Mouse (Mus musculus) stomach, embryonic 15.5 days (tissue): ENCODE data around the gene Tanc1. TPM values are rescaled to one million over a fixed set of nuclear protein-coding genes. Genes with fewer than 3 reads are reported as not detected.

Experiments used
- ATAC-seq: fragments of 200-750 bp; cut with Nextera tagmentation; 2 replicates; pipeline ENCODE4 v1.8.0; 2017; ENCODE audit warnings: low read depth, moderate number of reproducible peaks, moderate TSS enrichment; ENCODE audit not compliant: insufficient read depth, low FRiP score
- H3K27ac ChIP-seq: fragments of 300-500 bp; sonication (generic); 2 replicates; pipeline ENCODE4 v1.5.1; 2015; ENCODE audit warnings: mild to moderate bottlenecking, inconsistent platforms
- H3K27me3 ChIP-seq: fragments of 300-500 bp; sonication (generic); replicated peaks from 2 replicates; pipeline ENCODE4 v1.6.1; 2015; ENCODE audit warnings: inconsistent platforms
- H3K36me3 ChIP-seq: fragments of 300-500 bp; sonication (generic); 2 replicates; pipeline ENCODE4 v1.6.1; 2015; ENCODE audit warnings: inconsistent platforms
- H3K4me1 ChIP-seq: fragments of 300-500 bp; sonication (generic); 2 replicates; pipeline ENCODE4 v1.6.1; 2015; ENCODE audit warnings: inconsistent platforms
- H3K4me2 ChIP-seq: fragments of 300-500 bp; sonication (generic); 2 replicates; pipeline ENCODE4 v1.6.1; 2015; ENCODE audit warnings: mild to moderate bottlenecking, inconsistent platforms
- H3K4me3 ChIP-seq: fragments of 300-500 bp; sonication (generic); replicated peaks from 2 replicates; pipeline ENCODE4 v1.5.1; 2015; ENCODE audit warnings: inconsistent platforms
- H3K9ac ChIP-seq: fragments of 300-500 bp; sonication (generic); 2 replicates; pipeline ENCODE4 v1.6.1; 2015; ENCODE audit warnings: inconsistent platforms
- H3K9me3 ChIP-seq: fragments of 300-500 bp; sonication (generic); 2 replicates; pipeline ENCODE4 v1.6.1; 2016; ENCODE audit warnings: inconsistent platforms
- WGBS: fragments of 180-500 bp; shearing (Covaris S2); methylation state at CpG from one replicate; pipeline ENCODE4 v1.1.7; 2015; 5-methylcytosine and 5-hydroxymethylcytosine counted together
- polyA plus RNA-seq: library from polyadenylated mRNA; unstranded; fragments of >200 nt; fragmentation: Nextera tagmentation; extraction: Ambion mirVana; gene quantifications from 2 replicates; pipeline ENCODE4 v1.2.1, GENCODE M21; 2015

Gene Tanc1
- polyA plus RNA-seq, 1 experiment from 2014 or later = 28.1 TPM

DNA sequence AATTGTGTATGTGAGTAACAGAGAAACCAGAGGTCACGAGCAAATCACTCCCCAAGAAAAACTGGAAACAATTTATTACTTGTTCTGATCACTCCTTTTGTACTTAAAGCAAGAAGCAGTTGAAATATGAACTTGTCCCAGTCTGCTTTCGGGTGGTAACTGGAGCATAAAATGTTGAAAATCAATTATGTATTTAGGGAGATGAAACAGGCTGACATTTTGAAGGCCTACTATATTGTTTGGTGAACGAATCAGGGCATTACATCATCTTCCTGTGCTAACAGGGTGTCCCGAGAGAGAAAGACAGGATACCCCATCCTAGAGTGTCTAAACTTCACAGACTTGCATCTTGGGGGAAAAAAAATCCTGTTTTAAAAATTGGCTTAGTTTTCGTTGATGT lies 44.8 kb downstream of the Tanc1 start:
- H3K9me3 ChIP-seq = no peaks in the 10 kb centered on the region
- no peak overlapping the region for H3K9ac ChIP-seq
- WGBS = 46% methylated on average over 5 of the region's 5 CpGs
- no peak for ATAC-seq
- no peaks in the 10 kb centered on the region for H3K27me3 ChIP-seq
- no peak overlapping the region for H3K4me2 ChIP-seq
- H3K4me3 ChIP-seq = no peak overlapping the region
- 0 out of 2 replicates have a peak overlapping the region, but pooled peaks have one; percentile 35 for H3K27ac ChIP-seq
- H3K36me3 ChIP-seq = no peaks in the 10 kb centered on the region
- peaks cover 13% of the 10 kb centered on the region; the same call in 1 of the 2 replicates for H3K4me1 ChIP-seq

DNA sequence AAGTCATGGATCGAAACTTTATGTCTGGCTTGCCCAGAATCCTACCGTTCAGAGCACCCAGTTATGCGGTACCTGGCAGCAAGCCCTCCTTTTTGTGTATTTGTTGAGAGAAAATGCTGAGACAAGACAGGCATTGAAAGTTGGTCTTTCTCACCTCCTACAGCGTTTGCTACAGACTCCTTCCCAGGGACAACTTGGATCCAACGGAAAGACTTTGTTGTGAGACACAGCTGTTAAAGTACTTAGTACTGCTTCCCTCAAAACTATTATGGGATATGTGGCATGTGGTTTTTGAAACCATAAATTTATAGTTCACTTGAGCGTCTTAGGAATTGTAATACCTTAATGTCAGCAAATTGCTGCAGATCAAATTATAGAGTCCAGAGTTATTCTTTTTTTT lies 47.8 kb downstream of the Tanc1 start:
- Histone ChIP-seq H3K9me3 (no peaks in the 10 kb centered on the region), H3K4me1 (peaks cover 7% of the 10 kb centered on the region; the same call in 1 of the 2 replicates), H3K27me3 (no peaks in the 10 kb centered on the region), H3K9ac (no peak overlapping the region), H3K4me3 (no peak overlapping the region), H3K27ac (no peak overlapping the region), H3K36me3 (no peaks in the 10 kb centered on the region), H3K4me2 (no peak overlapping the region)
- ATAC-seq = no peak
- 62% methylated on average over 6 of the region's 6 CpGs for WGBS

DNA sequence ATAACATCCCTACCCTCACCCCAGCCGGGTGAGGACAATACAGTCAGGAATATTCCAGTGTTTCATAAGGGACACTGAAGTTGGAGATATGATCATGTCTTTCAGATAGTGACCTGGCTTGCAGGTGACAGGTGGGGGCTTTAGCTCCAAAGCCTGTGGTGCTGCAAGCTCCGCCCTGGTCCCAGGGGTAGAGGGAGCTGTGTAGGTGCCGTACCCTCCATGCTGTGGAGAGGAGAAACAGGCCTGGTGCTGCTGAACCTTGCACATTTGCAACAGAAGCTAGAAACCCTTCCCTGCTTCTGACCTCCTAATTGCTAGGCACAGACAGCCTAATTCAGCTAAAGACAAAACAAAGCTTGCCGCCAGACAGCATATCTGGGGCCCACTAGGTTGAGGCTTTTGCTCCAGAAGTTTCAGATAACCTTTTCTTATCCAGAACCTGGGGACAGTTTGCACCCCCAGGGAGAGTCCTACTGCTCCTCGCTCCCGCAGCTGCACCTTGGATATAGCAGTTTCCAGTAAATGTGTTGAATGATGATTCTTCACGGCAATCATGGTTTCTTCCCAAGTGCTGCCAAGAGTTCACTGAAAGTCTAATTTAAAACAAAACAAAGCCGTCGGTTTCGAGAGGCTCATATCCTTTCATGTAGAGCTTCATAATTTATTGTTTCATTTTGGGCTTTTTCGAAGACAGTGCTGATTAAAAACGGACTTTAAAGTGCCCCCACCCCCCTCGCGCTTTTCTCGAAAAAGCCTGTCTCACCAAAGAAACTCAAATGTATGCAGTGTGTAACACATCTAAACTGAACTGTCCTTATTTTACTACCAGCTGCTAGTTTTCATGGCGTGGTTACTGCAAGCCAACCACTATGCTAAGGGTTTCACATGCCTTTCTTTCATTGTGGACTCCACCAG lies 49.3 kb downstream of the Tanc1 start:
- H3K4me1 ChIP-seq = peaks cover 7% of the 10 kb centered on the region; the same call in 1 of the 2 replicates
- H3K27ac ChIP-seq = peak overlapping the region; percentile 5; the same call in 1 of the 2 replicates
- H3K4me2 ChIP-seq = peak overlapping the region; percentile 11; the same call in 1 of the 2 replicates
- no peak overlapping the region for H3K4me3 ChIP-seq
- 36% methylated on average over 16 of the region's 16 CpGs for WGBS
- no peaks in the 10 kb centered on the region for H3K9me3 ChIP-seq
- H3K9ac ChIP-seq = no peak overlapping the region
- H3K36me3 ChIP-seq = no peaks in the 10 kb centered on the region
- ATAC-seq = no peak
- no peaks in the 10 kb centered on the region for H3K27me3 ChIP-seq

DNA sequence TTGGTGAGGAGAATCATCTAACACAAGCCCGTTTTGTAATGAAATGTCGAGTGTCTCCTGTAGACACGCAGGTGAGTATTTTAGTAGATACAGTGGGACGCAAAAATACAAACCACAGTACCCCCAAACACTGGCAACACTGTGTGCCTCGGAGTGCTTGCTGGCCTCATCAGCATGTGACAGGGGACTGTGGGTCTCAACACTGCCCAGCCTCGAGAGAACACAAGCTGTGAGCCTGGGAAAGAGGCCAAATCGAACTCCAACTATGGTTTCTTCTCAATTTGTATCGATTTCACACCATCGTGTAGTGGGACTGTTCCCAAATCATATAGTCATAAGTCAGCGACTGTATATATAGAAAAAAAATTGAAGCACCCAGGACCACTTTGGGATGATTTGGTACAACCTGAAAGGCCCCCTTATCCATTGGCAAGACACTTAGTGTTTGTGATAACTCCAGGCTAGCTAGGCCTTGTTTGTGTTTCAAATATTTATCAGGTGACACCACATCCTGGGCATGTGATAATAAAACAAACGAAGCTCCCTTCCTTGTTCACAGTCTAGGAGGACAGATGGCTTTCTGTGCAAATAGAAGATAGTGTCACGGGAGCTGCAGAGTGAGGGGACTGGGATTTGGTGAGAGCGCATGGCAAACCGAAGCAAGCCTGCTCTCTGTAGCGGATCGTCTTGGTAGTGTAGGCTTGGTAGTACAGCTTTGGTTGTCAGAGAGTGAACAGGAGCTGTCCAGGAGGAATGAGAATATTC lies 53.1 kb downstream of the Tanc1 start:
- H3K27me3 ChIP-seq = no peaks in the 10 kb centered on the region
- H3K27ac ChIP-seq = no peak overlapping the region
- H3K9ac ChIP-seq = no peak overlapping the region
- no peak for ATAC-seq
- no peak overlapping the region for H3K4me2 ChIP-seq
- 69% methylated on average over 16 of the region's 16 CpGs for WGBS
- H3K36me3 ChIP-seq = no peaks in the 10 kb centered on the region
- no peaks in the 10 kb centered on the region for H3K9me3 ChIP-seq
- H3K4me1 ChIP-seq = peaks cover 9% of the 10 kb centered on the region; the same call in 1 of the 2 replicates
- no peak overlapping the region for H3K4me3 ChIP-seq

DNA sequence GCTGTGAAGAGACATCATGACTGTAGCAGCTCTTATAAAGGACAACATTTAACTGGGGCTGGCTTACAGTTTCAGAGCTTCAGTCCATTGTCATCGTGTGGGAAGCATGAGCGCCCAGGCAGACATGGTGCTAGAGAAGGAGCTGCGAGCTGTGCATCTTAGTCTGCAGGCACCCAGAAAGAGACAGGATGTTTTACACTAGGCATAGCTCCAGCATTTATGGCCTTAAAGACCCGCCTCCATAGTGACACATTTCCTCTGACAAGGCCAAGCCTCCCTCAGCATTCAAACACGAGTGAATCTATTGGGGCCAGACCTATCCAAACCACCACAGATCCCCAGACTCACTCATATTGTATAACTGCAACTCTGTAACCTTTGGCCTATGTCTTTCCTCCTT lies 54.7 kb downstream of the Tanc1 start:
- Histone ChIP-seq H3K27me3 (no peaks in the 10 kb centered on the region), H3K4me2 (no peak overlapping the region), H3K4me1 (peaks cover 18% of the 10 kb centered on the region), H3K4me3 (no peak overlapping the region), H3K27ac (no peak overlapping the region), H3K9me3 (no peaks in the 10 kb centered on the region), H3K9ac (no peak overlapping the region), H3K36me3 (no peaks in the 10 kb centered on the region)
- no peak for ATAC-seq
- WGBS = 79% methylated on average over 5 of the region's 5 CpGs

DNA sequence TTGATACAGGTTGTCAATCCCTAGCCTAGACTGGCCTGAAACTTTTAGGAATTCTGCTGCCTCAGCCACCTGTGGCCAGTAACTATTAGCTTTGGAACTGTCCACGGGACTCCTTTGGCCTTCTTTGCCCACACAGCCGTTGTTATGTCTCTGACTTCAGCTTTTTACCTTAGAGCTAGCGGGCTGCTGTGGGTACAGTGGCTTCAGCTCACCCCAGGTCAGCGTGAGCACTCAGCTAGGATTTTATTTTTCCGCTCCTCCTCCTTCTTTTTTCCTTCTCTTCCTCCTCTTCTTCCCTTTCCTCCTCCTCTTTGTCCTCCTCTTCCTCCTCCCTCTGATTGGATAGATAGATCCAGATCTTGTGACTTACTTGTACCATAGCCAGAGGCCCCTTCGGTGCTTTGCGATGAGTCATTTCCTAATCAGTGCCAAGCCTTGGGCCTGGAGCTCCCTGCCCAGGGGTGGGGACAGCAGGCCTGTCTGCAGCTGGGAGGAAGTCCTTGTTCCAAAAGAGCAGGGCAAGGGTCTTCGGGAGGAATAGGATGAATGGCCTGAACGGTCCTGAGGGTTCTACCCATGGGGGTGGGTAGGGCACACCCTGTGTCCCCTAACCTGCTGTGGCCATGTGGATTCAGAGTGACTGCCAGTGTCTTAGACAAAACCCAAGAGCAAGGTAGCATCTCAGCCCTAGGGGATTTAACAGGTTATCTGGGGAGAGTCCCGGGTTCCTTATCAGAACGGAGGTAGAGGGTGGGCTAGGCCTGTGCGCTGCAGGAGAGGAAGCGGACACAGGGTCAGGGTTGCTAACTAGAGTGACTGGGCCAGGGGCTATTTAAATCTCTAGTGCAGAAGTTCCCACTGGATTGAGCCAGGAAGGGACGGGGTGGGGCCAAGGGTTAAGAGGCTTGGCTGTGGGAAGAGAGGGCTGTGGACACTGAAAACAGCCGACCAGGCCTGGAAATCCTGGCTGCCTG lies 58.5 kb downstream of the Tanc1 start:
- Histone ChIP-seq H3K9me3 (no peaks in the 10 kb centered on the region), H3K27ac (peak overlapping the region; percentile 54), H3K36me3 (no peaks in the 10 kb centered on the region), H3K4me1 (peaks cover 40% of the 10 kb centered on the region), H3K4me3 (no peak overlapping the region), H3K9ac (no peak overlapping the region), H3K27me3 (no peaks in the 10 kb centered on the region), H3K4me2 (peak overlapping the region; percentile 12; the same call in 1 of the 2 replicates)
- peak; percentile 84 for ATAC-seq
- 41% methylated on average over 15 of the region's 15 CpGs for WGBS

DNA sequence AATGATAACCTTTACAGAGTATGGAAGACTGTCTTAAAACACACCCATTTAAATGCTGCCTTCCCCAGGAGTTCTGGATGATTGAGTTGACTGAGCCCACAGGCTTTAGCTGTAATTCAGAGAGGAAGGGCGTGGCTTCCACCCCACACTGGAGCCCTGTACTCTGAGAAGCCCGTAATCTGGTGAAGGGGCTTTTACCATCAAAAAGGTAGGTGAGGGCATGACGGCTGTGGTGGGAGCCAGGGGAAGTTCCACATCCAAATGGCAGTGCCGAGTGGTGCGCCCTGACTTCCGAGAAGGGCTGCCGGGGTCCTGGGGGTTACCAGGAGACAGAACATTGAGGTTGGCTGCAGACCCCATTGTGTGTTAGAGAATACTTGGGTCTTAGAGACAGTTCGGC lies 59.8 kb downstream of the Tanc1 start:
- H3K9me3 ChIP-seq = no peaks in the 10 kb centered on the region
- no peaks in the 10 kb centered on the region for H3K27me3 ChIP-seq
- WGBS = 73% methylated on average over 8 of the region's 8 CpGs
- no peak for ATAC-seq
- no peaks in the 10 kb centered on the region for H3K36me3 ChIP-seq
- peaks cover 51% of the 10 kb centered on the region for H3K4me1 ChIP-seq
- H3K4me3 ChIP-seq = no peak overlapping the region
- H3K27ac ChIP-seq = no peak overlapping the region; the same call in 1 of the 2 replicates
- H3K4me2 ChIP-seq = no peak overlapping the region
- H3K9ac ChIP-seq = no peak overlapping the region

DNA sequence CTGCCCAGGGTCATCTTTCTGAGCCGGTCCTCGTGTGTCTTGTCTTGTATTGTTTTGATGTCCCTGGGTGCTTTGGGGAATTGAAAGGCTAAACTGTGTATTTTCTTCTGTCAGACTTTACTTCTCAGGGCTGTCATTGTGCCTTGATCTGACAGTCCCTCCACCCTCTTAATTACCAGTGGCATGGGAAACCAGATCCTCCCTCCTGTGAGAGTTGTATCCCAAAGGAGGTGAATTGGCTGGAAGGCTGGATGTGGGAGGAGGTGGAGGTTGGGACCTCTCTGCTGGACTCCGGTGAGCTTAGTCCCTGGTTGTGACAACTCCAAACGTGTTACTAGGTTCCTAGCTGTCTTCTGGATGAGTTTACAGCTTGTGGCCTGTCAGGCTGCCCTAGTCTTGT lies 60.2 kb downstream of the Tanc1 start:
- Histone ChIP-seq H3K4me3 (no peak overlapping the region), H3K4me1 (peaks cover 53% of the 10 kb centered on the region), H3K36me3 (no peaks in the 10 kb centered on the region), H3K27ac (no peak overlapping the region), H3K27me3 (no peaks in the 10 kb centered on the region), H3K9ac (no peak overlapping the region), H3K4me2 (no peak overlapping the region), H3K9me3 (no peaks in the 10 kb centered on the region)
- WGBS = 54% methylated on average over 4 of the region's 4 CpGs
- ATAC-seq = no peak

DNA sequence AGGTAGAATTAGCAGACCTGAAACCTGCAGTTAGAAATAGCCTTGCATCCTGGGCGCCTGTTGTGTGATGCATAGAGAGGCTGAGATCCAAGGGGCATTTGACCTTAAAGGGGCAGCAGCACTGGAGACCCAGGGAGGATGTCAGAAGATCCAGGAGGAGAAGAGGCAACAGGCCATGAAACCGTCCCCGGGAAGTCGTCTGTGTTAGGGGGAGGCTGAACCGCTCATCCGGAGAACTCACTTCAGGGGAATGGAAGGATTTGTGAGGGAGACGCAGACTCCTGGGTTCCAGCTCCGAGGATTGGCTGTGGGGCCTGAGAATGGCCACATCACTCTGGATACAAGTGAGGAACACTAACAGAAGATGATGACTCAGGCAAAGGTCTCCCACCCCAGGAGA lies 60.8 kb downstream of the Tanc1 start:
- H3K4me1 ChIP-seq = peaks cover 53% of the 10 kb centered on the region
- H3K9ac ChIP-seq = no peak overlapping the region
- WGBS = 75% methylated on average over 8 of the region's 8 CpGs
- ATAC-seq = no peak
- no peaks in the 10 kb centered on the region for H3K9me3 ChIP-seq
- H3K36me3 ChIP-seq = no peaks in the 10 kb centered on the region
- no peaks in the 10 kb centered on the region for H3K27me3 ChIP-seq
- no peak overlapping the region for H3K27ac ChIP-seq
- no peak overlapping the region for H3K4me3 ChIP-seq
- H3K4me2 ChIP-seq = no peak overlapping the region

DNA sequence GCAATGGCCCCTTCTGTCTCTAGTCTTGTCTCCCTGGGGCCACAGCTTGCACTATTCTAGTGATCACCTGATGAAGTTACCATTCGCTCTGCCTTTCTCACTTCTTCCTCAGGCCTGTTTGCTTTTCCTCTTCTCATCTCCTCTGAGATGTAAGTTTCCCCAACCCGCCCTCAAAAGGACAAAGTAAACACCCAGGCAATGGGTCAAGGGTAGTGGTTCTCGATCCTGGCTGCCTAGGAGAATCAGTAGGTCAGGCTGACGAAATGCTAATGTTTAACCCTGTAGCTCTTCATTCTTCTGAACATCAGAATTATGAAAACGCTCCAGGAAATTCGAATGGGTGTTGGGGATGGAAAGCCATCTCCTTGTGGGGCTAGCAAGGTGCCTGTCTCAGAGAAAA lies 61.5 kb downstream of the Tanc1 start:
- no peak for ATAC-seq
- Histone ChIP-seq H3K9me3 (no peaks in the 10 kb centered on the region), H3K4me1 (peaks cover 53% of the 10 kb centered on the region), H3K27me3 (no peaks in the 10 kb centered on the region), H3K9ac (no peak overlapping the region), H3K36me3 (no peaks in the 10 kb centered on the region), H3K27ac (no peak overlapping the region), H3K4me2 (no peak overlapping the region), H3K4me3 (no peak overlapping the region)
- WGBS = 70% methylated on average over 6 of the region's 6 CpGs

DNA sequence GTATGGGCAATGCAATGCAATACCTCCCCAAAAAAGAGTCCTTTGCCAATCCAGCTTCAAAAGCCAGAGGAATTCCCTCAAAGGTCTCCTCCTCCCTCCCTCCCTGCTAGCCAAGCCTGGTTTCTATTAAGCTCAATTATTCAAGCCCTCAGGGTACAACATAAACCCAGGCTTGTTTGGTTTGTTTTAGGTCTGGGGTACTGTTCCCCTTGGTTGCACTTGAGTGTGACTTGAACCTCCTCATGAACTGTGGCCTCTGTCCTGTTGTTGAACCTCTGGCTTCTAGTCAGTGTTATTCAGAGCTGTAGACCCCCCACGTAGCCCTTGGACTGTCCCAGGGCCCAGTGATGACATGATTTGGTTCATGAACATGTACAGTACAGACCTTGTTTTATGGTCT lies 62.0 kb downstream of the Tanc1 start:
- 64% methylated on average over 1 of the region's 1 CpGs for WGBS
- no peak overlapping the region for H3K4me2 ChIP-seq
- no peak overlapping the region for H3K27ac ChIP-seq
- H3K4me1 ChIP-seq = peaks cover 55% of the 10 kb centered on the region
- no peaks in the 10 kb centered on the region for H3K36me3 ChIP-seq
- no peak for ATAC-seq
- H3K27me3 ChIP-seq = no peaks in the 10 kb centered on the region
- H3K4me3 ChIP-seq = no peak overlapping the region
- no peaks in the 10 kb centered on the region for H3K9me3 ChIP-seq
- H3K9ac ChIP-seq = no peak overlapping the region
